Mouse (Mus musculus) MEL-GATA-1-ER (cell line): ENCODE results near the gene Tex44.

Experiments used
- DNase-seq: peaks from one replicate; pipeline ENCODE4 v3.0.0-alpha.2; 2012; ENCODE audit warnings: low read depth; ENCODE audit errors: extremely low read depth

Gene Tex44

DNA sequence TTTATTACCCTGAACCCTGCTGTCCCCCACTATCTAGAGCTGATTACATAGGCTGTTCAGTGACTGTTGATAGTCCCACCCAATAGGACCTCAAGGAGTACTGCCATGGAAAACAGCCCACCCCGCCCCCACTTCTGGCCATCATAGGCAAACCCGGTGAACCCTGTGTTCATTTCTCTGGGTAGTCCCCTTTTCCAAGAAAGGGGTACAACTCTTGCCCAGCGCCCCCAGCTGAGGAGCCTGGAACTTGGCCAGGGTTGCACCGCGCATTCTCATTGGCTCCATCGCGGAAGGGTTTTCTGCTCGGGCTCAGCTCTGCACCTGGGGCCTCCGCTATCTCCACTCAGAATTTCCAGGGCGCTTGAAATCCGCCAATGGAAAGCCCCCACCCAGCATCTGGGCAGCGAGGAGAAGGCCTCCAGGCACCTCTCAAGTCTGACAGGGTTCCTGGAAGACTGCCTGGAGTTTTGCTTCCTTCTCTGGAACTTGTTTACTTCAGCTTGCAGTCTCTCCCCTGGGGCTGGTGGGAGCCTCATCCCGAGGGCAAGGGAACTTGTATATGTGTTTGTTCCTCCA, 21.6 kb downstream of the Tex44 start:
- no peak for DNase-seq

DNA sequence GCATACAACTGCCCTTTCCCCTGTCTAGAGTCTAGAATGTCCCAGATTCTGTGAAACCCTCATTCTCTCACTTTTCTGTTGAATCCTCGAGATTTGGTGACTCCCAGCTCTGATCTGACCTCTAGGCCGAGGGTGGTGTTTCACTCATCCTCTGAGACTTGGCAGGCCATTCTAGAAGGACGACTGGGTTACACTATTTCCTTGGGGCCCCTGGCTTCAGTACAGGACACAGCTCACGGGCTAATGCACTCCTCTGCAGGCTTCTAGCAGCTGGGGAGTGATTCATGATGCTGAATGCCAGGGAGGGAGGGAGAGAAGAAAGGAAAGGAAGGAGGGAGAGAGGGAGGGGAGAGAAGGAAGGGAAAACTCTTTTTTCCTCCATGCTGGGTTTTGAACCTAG, 22.1 kb downstream of the Tex44 start:
- no peak for DNase-seq

DNA sequence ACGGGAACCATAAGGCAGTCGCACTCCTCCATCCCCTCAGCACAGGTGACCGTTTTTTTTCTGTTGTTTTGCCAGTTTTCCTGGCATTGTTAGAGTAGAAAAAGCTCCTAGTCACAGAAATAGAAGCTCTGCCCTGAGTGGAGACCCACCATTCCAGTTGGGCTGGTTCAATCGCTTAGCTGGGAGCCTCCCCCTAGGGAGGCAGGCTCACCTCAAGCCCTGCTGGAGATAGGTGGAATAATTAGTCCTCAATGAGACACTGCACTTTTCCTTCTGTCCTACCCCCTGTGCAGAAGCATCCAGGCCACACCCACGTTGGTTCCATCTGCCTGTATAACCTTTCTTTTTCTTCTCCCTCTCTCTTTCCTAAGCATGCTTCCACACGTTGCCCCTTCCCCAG, 23.8 kb downstream of the Tex44 start:
- no peak for DNase-seq

DNA sequence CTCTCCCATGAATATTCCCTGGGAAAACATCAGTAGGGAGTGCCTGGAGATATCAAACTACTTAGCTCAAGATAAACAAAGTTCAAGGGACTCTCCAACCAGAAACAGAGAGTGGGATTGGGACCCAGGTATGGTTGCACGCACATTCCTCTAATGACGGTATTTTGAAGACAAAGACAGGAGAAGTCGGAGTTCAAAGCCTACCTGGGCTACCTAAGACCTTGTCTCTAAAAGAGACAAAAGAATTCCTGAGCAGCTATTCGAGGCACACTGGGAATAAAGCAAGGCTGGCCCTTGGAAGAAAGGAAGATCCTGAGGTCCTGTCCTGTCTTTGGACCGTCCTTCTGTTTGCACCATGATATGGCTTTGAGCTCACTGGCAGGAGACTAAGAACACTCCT, 26.6 kb downstream of the Tex44 start:
- no peak for DNase-seq

DNA sequence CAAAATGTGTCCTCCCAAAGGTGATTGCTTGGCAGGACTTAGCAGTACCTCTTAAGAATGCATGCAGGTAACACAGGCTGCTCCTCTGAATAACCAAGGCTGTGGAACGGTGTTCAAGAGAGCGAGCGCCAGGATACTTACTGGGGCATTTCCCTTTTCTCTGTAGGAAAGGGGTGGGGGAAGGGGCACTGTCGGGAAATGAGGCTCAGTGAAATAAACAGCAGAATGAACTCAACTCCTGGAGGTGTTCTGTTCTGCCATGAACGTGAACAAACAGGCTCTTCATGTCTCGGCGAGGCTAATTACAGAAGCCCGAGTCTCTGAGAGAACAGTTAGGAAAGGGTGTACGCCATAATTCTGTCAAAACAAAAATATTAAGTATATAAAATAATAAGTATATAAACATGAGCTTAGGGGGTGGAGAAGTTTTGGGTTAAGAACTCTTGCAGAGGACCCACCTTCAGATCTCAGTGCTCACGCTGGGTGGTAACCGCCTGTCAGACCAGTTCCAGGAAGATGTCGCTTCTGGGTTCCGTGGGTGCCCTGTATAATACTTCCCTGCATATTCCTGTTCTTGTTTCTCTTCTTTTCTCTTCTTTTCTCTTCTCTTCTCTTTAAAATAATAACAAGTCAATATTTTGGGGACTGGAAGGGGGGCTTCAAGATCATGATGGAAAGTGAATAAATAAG, 30.9 kb downstream of the Tex44 start:
- no peak for DNase-seq

DNA sequence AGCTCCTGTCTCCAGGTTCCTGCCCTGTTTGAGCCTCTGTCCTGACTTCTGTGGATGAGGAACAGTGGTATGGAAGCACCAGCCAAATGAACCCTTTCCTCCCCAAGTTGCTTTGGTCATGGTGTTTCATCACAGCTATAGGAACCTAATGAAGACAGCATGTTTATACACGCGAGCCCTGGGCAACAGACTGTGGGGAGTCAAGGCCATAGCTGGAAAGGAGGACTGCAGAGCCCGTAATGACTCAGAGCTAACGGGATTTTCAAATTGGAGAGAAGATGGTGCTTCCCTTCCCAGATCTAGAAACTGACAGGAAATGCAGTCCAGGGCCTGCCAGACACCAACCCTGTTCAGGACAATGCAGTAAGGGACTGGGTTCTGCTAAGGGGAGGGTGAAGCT, 33.2 kb downstream of the Tex44 start:
- DNase-seq = no peak

DNA sequence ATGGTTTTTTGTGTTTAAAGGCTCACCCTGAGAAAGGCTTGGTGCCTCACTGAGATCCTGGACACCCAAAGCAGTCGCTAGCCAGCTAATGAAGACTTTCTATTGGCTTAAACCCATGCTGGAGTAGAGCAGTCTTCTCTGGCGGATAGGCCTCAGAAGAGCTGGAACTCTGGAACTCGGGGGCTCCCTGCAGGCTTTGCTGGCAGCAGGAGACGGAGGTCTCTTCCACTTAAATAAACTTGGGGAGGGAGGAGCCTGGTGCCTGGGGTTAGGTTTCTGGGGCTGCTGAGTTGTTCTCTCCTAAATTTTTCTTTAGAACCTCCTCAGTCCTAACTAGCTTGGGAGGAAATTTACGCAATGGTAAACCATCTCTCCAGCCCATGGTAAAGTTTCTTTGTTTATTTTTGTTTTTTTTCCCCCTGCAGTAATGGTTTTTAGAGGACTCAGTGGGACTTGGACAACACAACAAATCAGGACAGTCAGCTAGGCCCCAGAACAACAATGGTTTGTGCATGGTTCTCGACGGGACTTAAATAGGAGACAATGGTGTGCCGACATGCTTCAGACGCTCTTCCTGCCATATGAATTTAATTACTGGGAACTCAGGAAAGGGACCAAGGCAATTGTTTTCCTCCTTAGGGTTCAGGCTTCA, 38.2 kb downstream of the Tex44 start:
- DNase-seq = no peak

DNA sequence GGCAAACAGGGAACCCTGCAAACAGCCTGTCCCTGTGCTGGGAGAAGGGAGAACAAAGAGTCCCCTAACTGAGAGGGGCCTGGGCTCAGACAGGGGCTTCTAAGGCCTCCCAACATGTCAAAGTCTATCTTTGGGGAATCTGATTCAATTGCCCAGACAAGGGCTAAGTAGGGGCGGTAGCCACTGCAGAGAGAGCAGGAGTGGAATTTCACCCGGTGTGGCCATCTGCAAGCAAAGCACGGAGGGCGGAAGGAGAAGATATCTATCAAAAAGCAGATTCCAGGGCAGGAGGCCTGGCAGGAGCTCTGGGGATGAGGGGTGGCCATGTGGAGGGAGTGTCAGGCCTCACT, 38.7 kb downstream of the Tex44 start:
- DNase-seq = no peak

DNA sequence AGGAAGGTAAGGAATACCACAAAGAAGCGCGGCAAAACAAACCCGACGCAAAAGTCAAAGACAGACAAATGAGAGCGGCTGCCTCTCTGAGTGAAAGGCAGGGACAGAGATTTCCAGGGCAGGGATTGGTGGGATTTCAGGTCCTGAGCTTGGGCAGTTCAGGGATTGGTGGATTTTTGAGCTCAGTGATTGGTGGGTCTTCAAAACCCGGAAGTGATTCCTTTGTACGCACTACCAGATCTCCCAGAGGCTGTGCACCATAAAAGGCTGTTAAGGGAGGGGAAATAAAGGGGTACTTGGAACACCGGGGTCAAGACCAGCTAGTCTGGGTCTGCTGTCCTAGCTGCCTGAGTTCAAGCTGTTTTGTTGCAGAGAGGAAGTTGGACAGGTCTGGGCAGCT, 41.3 kb downstream of the Tex44 start:
- no peak for DNase-seq

DNA sequence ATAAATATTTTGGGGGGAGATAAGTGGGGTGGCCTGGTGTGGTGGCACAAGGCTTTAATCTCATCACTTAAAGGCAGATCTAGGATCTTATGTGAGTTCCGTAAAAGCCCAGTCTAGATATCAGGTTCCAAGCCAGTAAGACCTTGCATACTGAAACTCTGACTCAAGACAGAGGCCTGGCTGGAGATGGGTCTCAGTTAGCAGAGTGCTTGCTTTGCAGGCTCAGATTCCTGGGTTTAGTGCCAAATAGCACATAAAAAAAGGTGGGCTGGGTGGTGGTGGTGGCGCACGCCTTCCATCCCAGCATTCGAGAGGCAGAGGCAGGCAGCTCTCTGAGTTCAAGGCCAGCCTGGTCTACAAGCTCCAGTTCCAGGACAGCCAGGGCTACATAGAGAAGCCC, 43.7 kb downstream of the Tex44 start:
- no peak for DNase-seq

DNA sequence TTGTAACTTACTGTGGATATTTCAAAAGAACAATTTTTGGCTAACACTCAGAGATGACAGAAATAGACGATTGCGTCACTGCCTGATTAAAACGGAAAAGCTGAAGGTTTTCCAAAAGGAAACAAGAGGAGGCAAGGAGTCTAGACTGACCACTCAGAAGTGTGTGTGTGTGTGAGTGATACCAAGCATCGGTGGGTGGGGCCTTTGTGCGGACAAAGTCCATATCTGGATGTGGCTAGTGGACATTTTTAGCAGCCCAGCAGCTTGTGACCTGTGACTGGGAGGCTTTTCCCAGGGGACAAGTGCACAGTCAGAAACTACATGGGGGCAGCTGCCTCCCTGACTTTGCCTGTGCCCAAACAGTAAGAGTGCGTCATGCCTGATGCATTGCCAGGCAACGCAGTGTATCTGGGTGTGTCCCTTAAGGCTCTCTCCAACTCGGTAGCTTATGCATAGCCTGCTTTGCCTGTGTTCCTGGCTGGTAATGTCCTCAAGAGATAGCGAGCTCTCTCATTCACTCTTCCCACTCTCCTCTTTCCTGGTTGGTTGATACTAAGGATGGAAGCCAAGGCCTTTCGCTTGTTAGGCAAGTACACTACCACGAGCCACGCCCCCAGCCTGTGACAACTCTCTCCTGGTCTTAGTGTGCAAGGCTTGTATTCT, 44.5 kb downstream of the Tex44 start:
- peak; percentile 92 for DNase-seq

DNA sequence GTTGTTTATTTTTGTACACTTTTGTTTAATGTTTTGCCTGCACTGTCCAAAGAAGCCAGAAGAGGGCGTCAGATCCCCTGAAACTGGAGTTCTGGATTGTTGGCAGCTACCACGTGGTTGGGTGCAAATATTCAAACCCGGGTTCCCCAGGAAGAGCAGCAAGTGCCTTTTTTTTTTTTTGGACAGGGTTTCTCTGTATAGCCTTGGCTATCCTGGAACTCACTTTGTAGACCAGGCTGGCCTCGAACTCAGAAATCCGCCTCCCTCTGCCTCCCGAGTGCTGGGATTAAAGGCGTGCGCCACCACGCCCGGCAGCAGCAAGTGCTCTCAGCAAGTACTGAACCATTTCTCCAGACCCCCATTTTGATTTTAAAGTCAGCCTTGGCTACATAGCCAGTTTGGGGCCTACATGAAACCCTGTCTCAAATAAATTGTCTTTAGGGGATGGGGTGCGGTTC, 45.4 kb downstream of the Tex44 start:
- DNase-seq = peak; percentile 79

DNA sequence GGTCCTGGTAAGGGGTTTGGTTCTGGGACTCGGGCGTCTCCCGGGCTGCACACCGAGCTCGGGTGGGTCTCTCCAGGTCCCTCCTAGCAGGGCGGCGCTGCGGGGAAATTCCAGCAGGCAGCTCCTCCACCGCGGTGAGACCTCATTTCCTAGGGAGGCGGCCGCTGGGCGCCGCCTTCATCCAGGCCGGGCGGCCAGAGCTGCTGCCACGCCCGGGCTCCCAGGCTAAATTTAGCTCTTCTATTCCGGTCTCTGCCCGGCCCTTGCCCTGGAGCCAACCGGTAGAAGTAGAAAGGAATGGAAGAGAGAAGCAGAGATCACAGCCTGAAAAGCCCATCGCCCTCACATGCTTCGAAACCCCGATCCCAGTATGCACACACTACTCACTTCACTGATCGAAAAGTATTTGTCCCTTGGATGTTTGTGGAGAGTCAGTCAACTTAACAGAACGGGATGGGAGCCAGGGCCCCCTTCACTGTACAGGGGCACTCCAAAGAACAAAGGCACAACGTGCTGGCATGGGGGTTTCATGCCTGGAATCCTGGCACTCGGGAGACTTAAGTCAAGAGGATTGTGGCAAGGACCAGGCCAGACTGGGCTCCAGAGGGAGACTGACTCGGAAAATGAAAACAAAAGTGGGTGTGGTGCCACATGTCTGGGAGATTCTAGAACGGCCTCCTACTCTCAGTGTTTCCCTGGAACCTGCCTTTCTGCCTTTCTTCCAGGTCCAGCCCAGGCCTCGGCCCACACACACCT, 46.2 kb downstream of the Tex44 start:
- no peak for DNase-seq

DNA sequence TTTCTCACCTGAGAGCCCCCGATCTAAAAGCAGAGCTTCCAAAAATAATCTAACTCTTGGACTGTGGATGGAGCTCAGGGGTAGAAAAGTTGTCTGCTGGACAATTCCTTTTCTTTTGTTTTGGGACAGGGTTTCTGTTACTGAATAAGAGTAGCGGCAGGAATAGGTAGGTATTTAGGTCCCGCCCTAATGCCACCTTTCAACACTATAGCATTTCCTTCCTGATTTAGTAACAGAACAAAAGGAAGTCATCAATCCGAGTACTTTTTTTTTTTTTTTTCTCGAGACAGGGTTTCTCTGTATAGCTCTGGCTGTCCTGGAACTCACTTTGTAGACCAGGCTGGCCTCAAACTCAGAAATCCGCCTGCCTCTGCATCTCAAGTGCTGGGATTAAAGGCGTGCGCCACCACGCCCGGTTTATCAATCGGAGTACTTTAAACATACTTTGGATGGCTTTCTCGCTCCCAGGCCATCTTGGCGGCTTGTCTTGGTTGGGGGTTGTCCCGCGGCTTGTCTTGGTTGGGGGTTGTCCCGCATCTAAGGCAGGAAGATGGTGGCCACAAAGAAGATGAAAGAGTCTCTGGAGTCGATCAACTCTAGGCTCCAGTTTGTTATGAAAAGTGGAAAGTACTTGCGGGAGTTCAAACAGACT, 47.1 kb downstream of the Tex44 start:
- no peak for DNase-seq
